Mouse (Mus musculus): ENCODE measurements around the gene Ubac1. TPM values are rescaled to one million over a fixed set of nuclear protein-coding genes. Genes with fewer than 3 reads are reported as not detected.

Gene Ubac1
- polyA plus RNA-seq, 2 experiments = 76.5 to 99.3 TPM

DNA sequence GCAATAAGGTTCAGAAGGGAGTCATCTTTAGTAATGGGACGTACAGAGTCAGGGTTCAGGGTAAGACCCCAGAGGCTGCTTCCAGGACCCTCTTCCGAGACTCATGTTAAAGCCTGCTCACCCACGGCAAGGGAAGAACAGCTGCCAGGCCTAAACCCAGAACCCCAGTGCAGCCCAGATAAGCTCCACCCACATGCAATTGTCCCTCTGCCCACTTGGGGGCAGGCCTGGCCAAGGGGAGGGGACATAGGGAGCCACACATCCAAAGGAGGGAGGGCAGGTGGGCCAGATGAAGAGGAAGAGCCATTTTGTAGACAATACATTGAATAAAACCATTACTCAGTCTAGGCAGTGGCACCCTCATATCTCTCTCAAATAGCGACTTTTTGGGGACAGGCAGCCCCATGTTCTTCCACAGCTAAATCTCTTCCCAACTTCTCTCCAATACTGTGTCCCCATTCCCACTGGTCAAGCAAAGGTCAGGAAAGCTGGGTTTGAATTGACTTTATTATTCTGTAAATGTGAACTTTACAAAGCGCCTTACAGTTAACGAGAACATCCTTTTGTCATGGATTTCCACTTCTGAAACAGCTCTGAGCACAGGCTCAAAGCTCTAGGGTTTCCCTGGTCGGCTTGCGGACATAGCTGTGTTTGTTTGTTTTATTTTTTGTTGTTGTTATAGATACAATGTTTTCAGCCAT lies 33.6 kb upstream of the Ubac1 start:
- no peak overlapping the region for H3K9ac ChIP-seq (ENCODE audit: low read depth, low read length, severe bottlenecking)
- no peaks in the 10 kb centered on the region for H3K27me3 ChIP-seq (ENCODE audit: control insufficient read depth, insufficient read depth, low read length)
- peak; percentile 65; the same call in 1 of the 2 replicates for ATAC-seq (ENCODE audit: low FRiP score, low read depth)
- WGBS = 45% methylated on average over 8 of the region's 8 CpGs
- H3K9me3 ChIP-seq (ENCODE audit: control insufficient read depth, low read length) = no peaks in the 10 kb centered on the region
- no peaks in the 10 kb centered on the region for H3K4me1 ChIP-seq (ENCODE audit: control insufficient read depth, insufficient read depth, low read length)
- H3K4me2 ChIP-seq (replicated peaks; ENCODE audit: low read depth, low read length, severe bottlenecking) = no peak overlapping the region
- H3K36me3 ChIP-seq (ENCODE audit: control insufficient read depth, insufficient read depth, low read length) = peaks cover 4% of the 10 kb centered on the region
- no peak overlapping the region for H3K27ac ChIP-seq (replicated peaks; ENCODE audit: low read depth, low read length)
- H3K4me3 ChIP-seq (replicated peaks; ENCODE audit: low read length) = no peak overlapping the region
- DNase-seq (ENCODE audit: low spot score) = peak; percentile 32
- no peak for TF ChIP-seq POLR2A (IDR thresholded peaks at IDR 0.05; ENCODE audit: borderline replicate concordance, extremely low read depth, insufficient read depth, insufficient read length)

DNA sequence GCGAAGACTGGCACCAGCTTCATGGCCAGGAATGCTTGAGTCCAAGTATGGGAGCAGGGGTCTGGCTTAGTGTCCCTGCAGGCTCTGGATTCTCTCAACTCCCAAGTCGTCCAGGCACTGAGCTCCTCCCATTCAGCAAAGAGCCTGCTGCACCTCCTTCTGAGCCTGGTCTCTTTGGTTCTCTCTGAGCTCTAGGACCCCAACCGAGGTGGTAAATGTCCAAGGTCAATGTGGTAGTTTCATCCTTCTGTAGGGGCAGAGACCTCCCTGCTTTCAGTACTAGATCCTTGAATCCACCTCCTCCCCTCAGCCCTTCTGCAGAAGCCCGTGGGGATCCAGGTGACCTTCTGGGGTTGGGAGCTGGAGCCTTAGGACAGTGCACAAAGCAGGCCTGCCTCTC lies 31.3 kb upstream of the Ubac1 start:
- Histone ChIP-seq H3K27ac (replicated peaks; ENCODE audit: low read depth, low read length) (no peak overlapping the region), H3K4me2 (replicated peaks; ENCODE audit: low read depth, low read length, severe bottlenecking) (no peak overlapping the region), H3K36me3 (ENCODE audit: control insufficient read depth, insufficient read depth, low read length) (no peaks in the 10 kb centered on the region), H3K9me3 (ENCODE audit: control insufficient read depth, low read length) (no peaks in the 10 kb centered on the region), H3K4me3 (replicated peaks; ENCODE audit: low read length) (no peak overlapping the region), H3K27me3 (ENCODE audit: control insufficient read depth, insufficient read depth, low read length) (no peaks in the 10 kb centered on the region), H3K4me1 (ENCODE audit: control insufficient read depth, insufficient read depth, low read length) (no peaks in the 10 kb centered on the region), H3K9ac (ENCODE audit: low read depth, low read length, severe bottlenecking) (no peak overlapping the region)
- 26% methylated on average over 4 of the region's 4 CpGs for WGBS
- ATAC-seq (ENCODE audit: low FRiP score, low read depth) (no peak), DNase-seq (ENCODE audit: low spot score) (no peak)
- no peak for TF ChIP-seq POLR2A (IDR thresholded peaks at IDR 0.05; ENCODE audit: borderline replicate concordance, extremely low read depth, insufficient read depth, insufficient read length)

DNA sequence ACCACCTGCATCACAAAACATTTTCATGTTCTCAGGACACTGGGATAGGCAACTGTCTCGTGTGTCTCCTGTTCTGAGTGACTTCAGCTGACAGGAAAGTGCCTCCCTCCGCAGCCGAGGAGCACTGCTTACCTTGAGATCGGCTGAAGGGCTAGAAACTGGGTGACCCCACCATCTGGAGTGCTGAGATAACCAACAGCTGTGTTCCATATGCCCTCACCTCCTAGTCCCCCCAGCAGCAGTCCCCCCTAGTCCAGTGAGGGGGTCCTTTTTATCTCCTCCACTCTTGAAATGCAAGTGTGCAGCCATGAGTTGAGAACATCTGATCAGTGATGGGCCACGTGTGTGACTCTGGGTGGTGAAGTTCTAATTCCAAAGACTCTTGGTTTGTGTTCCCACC lies 27.3 kb upstream of the Ubac1 start:
- Histone ChIP-seq H3K36me3 (ENCODE audit: control insufficient read depth, insufficient read depth, low read length) (no peaks in the 10 kb centered on the region), H3K9ac (ENCODE audit: low read depth, low read length, severe bottlenecking) (no peak overlapping the region), H3K9me3 (ENCODE audit: control insufficient read depth, low read length) (no peaks in the 10 kb centered on the region), H3K4me3 (replicated peaks; ENCODE audit: low read length) (no peak overlapping the region), H3K4me1 (ENCODE audit: control insufficient read depth, insufficient read depth, low read length) (no peaks in the 10 kb centered on the region), H3K4me2 (replicated peaks; ENCODE audit: low read depth, low read length, severe bottlenecking) (no peak overlapping the region), H3K27me3 (ENCODE audit: control insufficient read depth, insufficient read depth, low read length) (no peaks in the 10 kb centered on the region), H3K27ac (replicated peaks; ENCODE audit: low read depth, low read length) (no peak overlapping the region)
- DNase-seq (ENCODE audit: low spot score) (no peak), ATAC-seq (ENCODE audit: low FRiP score, low read depth) (no peak)
- TF ChIP-seq POLR2A (IDR thresholded peaks at IDR 0.05; ENCODE audit: borderline replicate concordance, extremely low read depth, insufficient read depth, insufficient read length) = no peak
- WGBS = 53% methylated on average over 5 of the region's 5 CpGs

DNA sequence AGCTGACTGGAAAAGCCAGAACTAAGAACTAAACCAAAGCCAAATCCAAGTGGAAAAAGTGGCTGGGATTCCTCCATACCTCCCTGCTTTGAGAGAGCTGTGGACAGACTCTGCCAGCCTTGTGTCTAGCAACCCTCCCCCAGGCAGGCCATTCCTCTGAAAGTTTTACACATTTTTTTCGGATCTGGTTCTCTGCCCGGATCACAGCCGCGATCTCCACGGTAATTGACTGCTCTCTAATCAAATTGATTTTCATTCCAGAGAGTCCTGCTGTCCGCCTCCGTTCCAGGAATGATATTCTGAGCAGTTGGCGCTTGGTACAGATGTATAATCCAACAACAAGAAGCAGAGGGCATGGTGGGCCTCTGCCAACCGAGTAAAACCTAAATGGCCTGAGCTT lies 22.7 kb upstream of the Ubac1 start:
- ATAC-seq (ENCODE audit: low FRiP score, low read depth) (no peak), DNase-seq (ENCODE audit: low spot score) (no peak)
- H3K27me3 ChIP-seq (ENCODE audit: control insufficient read depth, insufficient read depth, low read length) = no peaks in the 10 kb centered on the region
- H3K9me3 ChIP-seq (ENCODE audit: control insufficient read depth, low read length) = no peaks in the 10 kb centered on the region
- H3K4me2 ChIP-seq (replicated peaks; ENCODE audit: low read depth, low read length, severe bottlenecking) = no peak overlapping the region
- no peaks in the 10 kb centered on the region for H3K36me3 ChIP-seq (ENCODE audit: control insufficient read depth, insufficient read depth, low read length)
- H3K4me3 ChIP-seq (replicated peaks; ENCODE audit: low read length) = no peak overlapping the region
- WGBS = 79% methylated on average over 9 of the region's 9 CpGs
- no peak for TF ChIP-seq POLR2A (IDR thresholded peaks at IDR 0.05; ENCODE audit: borderline replicate concordance, extremely low read depth, insufficient read depth, insufficient read length)
- no peaks in the 10 kb centered on the region for H3K4me1 ChIP-seq (ENCODE audit: control insufficient read depth, insufficient read depth, low read length)
- no peak overlapping the region for H3K27ac ChIP-seq (replicated peaks; ENCODE audit: low read depth, low read length)
- H3K9ac ChIP-seq (ENCODE audit: low read depth, low read length, severe bottlenecking) = no peak overlapping the region

DNA sequence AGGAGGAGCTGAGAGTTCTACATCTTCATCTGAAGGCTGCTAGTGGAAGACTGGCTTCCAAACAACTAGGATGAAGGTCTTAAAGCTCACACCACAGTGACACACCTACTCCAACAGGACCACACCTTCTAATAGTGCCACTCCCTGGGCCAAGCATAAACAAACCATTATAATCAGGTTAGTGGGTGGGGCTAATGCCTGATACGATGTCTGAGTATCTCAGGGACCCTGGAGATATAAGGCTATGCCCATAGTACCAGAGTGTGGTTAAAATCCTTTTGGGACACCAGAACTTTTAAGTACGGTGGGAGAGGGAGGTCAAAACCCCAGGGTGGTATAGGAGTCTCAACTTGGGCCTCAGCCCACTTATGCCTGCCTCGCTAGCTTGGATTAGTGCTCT lies 21.1 kb upstream of the Ubac1 start:
- Histone ChIP-seq H3K4me2 (replicated peaks; ENCODE audit: low read depth, low read length, severe bottlenecking) (no peak overlapping the region), H3K9ac (ENCODE audit: low read depth, low read length, severe bottlenecking) (no peak overlapping the region), H3K9me3 (ENCODE audit: control insufficient read depth, low read length) (no peaks in the 10 kb centered on the region), H3K27ac (replicated peaks; ENCODE audit: low read depth, low read length) (no peak overlapping the region), H3K4me1 (ENCODE audit: control insufficient read depth, insufficient read depth, low read length) (no peaks in the 10 kb centered on the region), H3K36me3 (ENCODE audit: control insufficient read depth, insufficient read depth, low read length) (no peaks in the 10 kb centered on the region), H3K4me3 (replicated peaks; ENCODE audit: low read length) (no peak overlapping the region), H3K27me3 (ENCODE audit: control insufficient read depth, insufficient read depth, low read length) (no peaks in the 10 kb centered on the region)
- no peak for TF ChIP-seq POLR2A (IDR thresholded peaks at IDR 0.05; ENCODE audit: borderline replicate concordance, extremely low read depth, insufficient read depth, insufficient read length)
- DNase-seq (ENCODE audit: low spot score) = no peak
- 81% methylated on average over 3 of the region's 3 CpGs for WGBS
- no peak for ATAC-seq (ENCODE audit: low FRiP score, low read depth)
